Mouse (Mus musculus) gastrocnemius, postnatal 10 days (tissue): Measurements from ENCODE around the gene Mtmr12. TPM values are rescaled to one million over a fixed set of nuclear protein-coding genes. Genes with fewer than 3 reads are reported as not detected.
"Not testable (repeated sequence)": the region's sequence is repeated elsewhere in the genome, so short reads cannot be mapped to it uniquely, and the experiment has no call there.

Experiments
- DNase-seq: peaks from one replicate; pipeline ENCODE4 v3.0.0; 2021; ENCODE audit warnings: mixed read lengths
- total RNA-seq, 2 experiments: library from RNA; stranded (reverse); gene quantifications; 2 replicates each; pipeline ENCODE4 v1.2.3; 2021

The Mtmr12 gene
- total RNA-seq, 2 experiments from 2014 or later, result 9.0 to 10.9 TPM

DNA sequence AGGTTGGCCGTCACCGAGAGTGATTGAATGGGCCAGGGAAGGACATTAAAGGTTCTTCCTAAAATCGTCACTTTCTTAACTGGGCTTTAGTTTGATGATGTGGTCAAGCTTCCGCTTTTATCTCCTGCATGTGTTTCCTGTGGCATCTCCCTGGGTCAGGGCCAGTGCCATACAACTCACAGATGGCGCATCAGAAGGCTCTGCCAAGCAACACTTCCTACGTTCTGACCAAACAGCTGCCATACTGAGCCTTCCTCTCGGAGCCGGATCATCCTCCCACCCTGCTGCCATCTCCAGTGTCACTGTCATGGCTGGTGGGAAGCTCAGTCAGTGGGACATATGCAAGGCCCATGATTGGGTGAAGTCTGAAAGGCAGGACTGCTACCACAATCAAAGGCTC lies 6.7 kb downstream of the Mtmr12 start:
- no peak for DNase-seq

DNA sequence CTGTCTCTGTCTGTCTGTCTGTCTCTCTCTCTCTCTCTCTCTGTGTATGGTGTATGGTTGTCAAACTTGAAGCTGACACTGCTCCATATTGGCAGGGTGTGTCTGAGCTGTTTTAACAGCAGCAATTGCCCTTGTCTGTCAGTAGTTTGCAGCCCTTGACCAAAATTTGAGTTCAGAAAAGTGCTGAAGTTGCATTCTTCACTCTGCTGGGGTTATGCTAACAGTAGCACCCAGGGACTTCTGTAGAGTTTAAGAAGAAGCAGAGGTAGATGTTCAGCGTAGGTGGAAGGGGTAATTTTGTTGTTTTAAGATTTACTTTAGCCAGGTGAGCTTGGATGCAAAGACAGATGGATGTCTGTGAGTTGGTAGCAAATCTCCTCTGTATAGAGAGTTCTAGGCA lies 7.4 kb downstream of the Mtmr12 start:
- DNase-seq, result no peak

DNA sequence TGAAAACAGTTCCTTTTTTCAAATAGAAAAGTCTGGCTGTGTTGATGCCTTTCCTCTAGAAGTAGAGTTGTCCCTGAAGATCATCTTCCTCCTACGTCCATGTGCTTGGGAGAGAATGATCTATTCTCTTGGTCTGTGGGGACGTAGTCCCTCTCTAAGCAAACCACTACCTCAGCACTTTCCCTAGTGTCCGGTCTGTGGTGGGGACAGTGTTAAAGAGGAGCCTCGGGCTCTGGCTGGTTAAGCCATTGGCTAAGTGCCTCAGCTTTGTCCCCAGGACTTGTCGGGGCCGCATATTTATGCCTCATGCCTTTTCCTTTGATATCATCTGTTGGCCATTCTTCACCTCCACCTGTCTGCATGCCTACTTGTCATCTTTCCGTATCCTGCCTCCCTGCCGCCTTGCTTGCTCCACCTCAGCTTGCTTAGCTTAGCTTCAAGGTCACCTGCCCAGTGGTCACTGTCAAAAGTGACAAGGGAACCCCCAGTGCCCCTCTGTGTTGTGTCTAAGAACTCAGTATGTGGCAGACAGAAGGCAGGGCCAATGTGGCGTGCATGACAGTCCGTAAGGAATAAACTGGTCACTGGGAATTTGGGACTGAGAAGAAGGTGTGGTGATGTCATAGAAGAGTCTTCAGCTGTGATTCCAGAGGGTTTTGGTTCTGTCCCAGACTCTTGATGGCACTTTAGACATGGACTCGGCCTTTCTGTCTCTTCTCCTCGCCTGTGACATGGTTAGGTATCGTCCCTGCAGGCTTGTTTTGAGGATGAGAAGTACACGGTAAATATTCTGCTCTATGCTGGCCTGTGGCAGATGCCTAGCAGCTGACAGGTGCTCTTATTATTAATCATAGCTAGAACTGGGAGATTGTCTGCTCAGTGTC lies 9.9 kb downstream of the Mtmr12 start:
- no peak for DNase-seq

DNA sequence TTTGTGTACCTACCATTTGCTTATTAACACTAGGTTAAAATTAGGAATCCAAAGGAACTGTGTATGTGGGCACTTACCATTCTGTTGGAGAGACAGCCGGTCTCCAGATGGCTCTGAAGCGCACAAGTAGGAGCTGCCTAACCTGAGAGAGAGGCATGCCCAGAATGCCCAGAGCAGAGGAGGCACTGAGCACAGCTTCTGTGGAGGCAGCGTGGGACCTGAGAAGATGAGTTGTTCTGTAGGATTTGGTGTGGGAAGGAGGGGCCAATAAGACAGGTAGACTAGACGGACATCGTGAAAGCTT lies 10.5 kb downstream of the Mtmr12 start:
- no peak for DNase-seq

DNA sequence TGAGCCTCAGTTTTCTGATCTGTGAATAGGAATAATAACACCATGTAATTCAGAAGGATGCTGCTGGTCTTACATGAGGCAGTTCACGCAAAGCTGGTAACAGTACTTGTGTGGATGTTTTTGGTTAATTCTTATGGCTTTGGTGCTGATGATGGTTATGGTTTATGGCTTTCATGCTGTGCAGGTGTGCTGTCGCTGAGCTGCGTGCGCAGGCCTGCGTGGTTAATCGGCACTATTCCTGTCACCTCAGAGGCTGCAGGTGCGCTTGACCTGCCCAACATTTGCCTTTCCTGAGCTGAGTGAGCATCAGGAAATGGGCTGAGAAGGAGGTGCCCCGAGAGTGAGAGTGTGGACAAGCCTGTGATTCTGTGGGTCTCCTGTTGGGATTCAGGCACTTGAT lies 11.3 kb downstream of the Mtmr12 start:
- no peak for DNase-seq

DNA sequence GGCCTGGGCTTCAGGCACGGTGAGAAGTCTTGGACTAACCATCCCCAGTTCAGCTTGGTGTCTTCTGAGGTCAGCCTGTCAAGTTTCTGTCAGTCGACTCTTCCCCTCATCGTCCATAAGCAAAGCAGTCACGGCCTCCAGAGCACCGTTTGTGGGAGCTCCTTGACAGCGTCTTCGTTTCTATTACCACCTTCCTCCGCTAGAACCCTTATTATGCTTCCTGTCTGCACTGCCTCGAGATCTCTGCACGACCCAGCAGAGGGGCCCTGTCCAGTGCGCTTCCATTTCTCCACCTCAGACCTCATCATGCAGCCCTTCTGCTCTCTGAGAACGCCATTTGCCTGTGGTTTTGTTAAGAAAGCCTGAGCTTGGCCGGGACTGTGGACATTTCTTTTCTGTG lies 12.0 kb downstream of the Mtmr12 start:
- no peak for DNase-seq

DNA sequence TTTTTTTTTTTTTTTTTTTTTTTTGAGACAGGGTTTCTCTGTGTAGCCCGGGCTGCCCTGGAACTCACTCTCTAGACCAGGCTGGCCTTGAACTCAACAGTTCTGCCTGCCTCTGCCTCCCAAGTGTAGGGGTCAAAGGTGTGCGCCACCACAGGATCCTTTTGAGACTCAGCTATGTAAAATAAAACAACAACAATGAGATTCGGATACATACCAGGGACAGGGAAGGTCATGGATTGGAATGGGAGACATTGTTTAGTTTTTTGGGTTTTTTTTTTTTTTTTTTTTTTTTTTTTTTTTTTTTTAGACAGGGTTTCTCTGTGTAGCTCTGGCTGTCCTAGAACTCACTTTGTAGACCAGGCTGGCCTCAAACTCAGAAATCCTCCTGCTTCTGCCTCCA lies 12.5 kb downstream of the Mtmr12 start:
- not testable (repeated sequence) for DNase-seq

DNA sequence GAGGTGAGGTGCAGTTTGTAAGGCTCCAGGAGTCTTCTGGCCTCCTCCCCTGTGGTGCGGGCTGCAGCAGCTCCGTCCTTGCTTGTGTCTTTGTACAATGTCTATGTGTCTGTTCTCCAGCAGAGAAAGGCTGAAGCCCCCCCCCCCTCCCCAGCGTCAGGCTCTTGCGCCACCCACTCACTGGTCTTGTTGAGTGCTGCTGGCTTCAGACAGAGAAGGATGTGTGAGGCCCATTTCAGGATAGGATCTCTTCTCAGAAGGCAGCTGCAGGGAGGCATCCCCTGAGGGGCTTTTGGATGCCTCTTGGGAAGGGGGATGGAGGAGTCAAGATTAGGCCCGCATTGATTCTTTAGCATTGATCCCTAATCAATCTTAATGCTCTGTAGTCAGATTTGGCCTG lies 13.0 kb downstream of the Mtmr12 start:
- no peak for DNase-seq

DNA sequence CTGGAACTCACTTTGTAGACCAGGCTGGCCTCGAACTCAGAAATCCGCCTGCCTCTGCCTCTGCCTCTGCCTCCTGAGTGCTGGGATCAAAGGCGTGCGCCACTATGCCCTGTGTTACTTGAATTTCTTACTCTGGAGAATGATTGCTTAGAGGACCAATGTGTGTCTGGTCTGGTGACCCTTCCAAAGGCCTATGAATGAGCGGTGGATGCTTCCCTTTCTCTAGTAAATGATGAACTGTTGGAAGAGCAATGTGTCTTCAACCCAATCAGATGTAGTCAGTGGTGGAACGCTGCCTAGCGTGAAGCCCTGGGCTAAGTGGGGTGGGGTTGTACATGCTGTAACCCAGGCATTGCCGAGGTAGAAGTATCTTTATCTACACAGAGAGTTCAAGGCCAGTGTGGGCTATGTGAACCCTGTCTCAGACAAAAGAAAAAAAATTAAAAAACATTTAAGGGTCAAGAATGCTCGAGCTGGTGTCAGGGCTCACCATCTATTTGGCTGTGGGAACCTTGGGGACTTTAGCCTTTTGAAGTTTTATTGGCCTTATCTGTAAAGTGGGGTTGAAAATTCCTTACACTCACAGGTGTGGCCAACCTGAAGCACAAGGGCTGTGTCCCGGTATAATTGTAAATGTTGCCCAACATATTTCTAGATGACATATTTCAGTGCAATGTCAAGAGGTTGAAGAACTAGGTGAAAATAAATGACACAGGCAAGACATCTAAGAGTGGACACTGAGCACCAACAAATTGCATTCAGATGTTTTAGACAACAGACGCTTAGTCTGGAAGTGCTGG lies 14.0 kb downstream of the Mtmr12 start:
- DNase-seq, result no peak

DNA sequence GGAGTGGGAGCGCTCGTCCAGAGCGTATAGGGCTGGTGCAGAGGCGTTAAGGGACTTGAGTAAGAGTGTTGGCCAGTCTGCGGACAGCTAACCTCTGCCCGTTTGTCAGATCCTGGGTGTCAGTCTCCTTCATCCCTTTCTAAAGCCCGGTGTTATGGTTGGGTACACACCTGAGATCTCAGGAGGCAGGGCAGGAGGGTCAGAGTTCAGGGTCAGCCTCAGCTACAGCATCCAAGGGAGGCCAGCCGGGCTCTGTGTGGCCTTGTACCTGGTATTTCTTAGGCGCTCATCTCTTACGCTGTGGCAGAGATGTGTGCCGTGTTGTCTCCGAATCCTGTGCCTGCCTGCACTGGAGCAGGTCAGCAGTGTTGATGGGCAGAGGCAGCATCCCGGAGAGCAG lies 16.3 kb downstream of the Mtmr12 start:
- DNase-seq, result no peak

DNA sequence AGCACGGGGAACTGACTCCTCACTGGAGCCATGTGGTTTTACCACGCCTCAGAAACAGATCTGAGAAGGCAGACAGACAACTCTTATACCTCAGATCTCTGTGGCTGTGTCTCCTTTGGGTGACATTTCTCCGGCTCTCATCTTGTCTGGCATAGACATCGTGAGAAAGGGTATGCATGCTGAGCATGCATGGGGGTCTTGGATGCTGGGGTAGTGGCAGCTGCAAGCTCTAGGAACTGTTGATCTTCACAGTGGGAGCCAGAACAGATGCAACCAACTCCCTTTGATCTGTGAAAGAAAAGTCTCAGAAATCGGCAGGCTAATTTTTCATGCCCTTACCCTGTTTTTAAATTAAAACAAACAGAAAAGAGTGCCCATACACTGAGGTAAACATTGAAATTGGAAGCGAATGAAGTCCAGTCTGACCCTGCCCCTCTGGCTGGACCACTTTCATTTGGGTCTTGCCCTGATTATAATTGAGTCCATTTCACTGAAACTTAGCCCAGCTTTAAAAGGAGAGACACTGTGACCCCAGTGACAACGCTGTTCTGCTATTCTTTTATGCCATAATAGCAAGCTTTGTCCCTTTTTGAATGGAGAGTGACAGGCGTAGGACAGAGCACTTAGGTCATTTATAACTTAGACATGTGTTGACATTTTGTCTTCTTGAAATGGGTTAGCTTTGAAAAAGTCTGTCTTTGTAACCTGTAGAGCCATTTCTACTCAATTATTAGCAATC lies 17.9 kb downstream of the Mtmr12 start:
- DNase-seq, result no peak

DNA sequence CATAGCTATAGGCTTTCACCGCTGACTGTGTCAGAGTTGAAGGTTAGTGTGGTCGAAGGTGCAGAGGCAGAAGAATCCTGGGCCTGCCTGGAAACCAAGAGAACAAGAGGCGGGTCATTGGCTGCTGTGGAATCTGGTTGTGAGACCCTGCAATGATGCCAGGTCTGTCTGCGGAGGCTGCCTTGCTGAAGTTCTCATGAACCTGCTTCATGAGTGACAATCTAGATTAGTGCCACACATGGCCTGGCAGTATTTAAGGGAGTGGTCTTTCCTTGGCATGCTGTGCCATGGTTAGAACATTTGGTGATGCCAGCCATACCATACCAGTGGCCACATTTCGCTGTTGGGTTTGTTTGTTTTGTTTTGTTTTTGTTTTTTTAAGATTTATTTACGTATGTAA lies 18.6 kb downstream of the Mtmr12 start:
- no peak for DNase-seq

DNA sequence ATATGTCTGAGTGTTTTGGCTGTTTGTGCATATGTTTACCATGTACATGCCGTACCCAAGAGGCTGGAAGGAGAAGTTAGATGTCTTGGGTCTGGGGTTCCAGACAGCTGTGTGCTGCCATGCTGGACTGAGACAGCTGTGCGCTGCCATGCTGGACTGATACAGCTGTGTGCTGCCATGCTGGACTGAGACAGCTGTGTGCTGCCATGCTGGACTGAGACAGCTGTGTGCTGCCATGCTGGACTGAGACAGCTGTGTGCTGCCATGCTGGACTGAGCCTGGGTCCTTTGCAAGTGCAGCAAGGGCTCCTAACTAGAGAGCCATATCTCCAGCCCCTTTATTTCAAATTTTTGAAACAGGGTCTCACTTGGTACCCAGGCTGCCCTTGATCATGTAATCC lies 19.4 kb downstream of the Mtmr12 start:
- no peak for DNase-seq

DNA sequence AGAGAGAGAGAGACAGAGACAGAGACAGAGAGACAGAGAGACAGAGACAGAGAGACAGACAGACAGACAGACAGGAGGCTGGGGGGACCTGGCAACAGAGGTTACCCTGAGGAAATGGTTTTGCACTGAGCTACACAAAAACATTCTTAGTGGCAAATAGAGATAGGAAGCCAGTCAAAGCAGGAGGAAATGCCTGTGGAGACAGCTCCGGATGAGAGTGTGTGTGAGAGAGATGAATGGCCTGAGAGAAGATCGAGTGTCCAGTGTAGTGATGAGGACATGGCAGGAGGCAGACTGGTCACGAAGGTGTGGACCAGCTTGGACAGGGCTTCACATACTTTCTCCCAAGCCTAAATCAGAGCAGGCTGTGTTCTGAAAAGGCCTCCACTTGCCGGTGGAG lies 20.2 kb downstream of the Mtmr12 start:
- no peak for DNase-seq

DNA sequence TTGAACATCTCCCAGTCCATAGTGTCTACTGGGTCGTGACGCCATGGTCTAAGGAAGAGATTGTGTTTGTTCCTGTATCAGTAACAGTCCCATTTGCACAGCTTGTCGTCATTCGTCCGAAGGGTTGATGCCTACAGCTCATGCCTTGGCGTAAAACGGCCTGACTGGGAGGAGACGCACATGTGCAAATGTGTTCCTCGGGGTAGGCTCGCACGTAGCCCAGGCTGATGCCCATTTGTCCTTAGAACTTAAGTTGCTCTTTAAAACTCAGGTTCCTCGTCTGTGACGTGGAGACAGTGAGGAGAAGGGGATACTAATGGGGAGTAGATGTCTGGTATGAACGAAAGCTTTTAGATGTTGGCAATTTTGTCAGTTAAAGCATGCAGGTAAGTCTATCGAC lies 22.1 kb downstream of the Mtmr12 start:
- DNase-seq, result no peak

DNA sequence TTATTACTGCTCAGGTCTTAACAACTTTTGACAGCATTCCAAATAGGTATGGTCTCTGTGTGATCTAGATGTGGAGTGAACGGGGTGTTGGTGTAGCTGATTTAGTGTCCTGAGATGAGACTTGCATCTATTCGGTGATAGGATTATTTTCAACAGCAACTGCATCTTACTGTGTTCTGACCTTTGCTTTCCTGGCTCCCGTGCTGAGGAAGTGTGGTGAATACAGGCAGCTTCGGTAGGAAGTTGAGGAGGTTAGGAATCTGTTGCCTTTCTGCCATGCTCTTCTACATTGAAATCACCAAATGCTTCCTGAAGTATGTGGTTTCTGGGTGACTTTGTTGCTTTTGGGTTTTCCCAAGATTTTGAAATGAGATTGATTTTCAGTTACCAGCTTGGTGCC lies 22.5 kb downstream of the Mtmr12 start:
- DNase-seq, result no peak

DNA sequence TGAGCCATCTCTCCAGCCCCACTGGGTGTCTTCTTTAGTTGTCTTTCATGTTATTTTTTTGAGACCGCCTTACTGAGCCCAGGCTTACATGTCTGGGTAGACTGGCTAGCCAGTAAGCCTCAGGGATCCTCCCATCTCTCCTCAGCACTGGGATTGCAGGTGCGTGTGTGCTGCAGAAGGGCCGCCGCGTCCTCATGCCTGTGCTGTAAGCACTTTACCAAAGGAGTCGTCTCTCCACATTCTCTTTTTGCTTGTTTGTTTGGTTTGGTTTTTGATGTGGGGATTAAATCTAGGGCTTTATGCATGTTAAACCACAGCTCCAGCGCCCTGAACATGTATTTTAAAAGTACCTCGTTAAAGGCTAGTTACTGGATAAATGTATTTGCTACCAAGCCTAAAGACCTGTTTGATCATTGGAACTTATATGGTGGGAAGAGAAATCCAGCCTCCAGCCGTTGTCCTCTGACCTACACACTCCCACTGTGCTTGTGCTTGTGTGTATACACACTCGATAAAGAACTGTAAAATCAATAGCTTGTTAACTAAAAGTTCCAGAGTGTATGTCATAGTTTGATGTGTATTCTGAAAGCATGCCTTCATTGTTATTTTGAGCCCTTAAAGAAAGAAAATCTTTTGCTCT lies 24.9 kb downstream of the Mtmr12 start:
- DNase-seq, result no peak

DNA sequence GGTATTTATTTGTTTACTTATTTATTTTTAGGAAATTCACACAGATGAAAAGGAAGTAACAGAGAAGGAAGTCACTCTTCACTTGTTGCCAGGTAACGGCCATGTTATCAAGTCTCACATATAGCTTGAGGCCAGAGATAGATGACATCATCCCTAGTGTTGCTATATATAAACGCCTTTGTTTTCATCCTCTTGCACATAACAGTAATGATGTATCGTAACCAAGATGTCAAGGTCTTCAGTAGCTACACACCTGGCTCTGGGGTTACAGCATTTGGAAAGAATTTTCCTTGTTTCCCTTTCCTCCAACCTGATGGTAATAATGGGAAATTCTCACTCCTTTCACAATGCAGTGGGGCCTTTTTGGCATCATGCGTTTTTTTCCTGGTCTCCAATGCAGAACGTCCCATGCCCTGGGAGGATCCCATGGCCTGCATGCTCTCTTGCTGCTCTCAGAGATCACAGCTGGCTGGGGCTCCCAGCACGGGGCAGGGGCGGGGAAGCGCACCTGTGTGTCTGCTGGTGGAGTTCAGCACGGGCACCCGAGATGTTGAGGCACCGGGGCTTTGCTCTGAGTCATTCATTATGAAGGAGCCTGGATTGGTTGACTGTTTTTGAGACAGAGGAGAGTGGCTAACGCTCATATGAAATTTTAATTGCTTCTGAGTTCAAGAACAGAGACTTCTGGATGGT lies 25.6 kb downstream of the Mtmr12 start:
- DNase-seq, result no peak

DNA sequence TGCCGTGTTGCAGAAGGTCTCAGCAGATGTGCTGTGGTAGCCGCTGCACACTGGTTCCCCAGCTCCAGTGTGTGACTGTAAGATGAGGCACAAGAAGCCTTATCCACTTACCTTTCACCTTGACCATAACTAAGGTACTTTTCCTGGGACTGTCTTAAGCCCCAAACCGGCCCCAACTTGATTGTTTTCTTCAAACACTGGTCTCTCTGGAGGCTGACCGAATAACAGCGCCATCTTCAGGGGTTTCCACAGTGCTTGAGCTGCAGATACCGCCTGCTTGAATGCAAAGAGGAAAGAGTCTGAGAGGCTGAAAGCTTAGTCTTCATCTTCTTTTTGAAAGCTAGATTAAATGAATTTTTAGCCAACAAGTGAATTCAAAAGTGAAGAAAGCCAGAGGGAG lies 26.6 kb downstream of the Mtmr12 start:
- DNase-seq, result no peak

DNA sequence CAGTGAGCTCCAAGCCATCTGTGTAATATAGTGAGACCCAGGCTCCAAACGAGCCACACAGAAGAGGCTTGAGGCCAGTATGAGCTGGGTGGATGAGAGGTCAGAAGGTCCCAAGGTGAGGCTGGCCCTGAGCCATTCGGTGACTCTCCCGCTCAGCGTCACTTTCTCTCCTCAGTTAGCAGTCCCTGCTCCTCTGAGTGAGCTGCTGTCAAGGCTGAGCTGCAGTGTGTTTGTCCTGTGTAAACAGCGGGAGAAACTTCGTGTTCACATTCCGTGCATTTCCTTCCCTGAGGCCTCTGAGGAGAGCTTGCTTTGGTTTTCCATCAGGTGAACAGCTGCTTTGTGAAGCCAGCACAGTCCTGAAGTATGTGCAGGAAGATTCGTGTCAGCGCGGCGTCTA lies 27.6 kb downstream of the Mtmr12 start:
- no peak for DNase-seq

DNA sequence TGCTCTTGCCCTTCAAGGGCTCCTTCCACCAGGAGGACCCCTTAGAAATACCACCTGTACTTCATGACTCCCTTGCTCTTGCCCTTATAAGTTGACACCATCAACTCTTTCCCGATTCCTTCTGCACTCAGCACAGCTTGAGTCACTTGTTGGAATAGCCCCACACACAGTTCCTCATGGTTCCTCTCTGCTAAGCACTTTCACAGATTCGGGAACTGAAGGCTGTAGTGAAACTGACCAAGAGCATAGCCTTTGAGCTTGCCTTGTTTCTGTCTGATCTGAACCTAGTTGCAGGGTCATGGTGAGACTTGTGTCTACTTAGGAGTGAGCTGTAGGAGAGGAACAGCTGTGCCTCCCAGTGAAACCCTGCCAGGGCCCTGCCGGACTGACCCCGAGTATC lies 28.2 kb downstream of the Mtmr12 start:
- no peak for DNase-seq

DNA sequence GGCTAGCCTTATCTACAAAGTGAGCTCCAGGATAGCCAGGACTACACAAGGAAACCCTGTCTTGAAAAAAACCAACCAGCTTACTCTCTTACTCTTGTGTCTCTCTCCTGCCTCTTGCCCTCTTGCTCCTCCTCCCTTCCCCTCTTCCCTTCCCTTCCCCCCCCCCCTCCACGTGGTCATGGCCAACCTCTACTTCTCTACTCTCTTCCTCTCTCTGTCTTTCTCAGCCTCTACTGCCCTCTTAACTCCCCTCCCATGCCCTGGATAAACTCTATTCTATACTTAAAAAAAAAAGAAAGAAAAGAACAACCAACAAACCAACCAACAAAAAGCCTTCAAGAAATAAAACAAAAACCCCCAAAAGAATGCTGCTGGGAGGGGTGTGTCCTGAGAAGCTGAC lies 30.7 kb downstream of the Mtmr12 start:
- DNase-seq, result no peak
